ENCODE assay signal across 11 mouse cellular contexts in the genomic region with DNA sequence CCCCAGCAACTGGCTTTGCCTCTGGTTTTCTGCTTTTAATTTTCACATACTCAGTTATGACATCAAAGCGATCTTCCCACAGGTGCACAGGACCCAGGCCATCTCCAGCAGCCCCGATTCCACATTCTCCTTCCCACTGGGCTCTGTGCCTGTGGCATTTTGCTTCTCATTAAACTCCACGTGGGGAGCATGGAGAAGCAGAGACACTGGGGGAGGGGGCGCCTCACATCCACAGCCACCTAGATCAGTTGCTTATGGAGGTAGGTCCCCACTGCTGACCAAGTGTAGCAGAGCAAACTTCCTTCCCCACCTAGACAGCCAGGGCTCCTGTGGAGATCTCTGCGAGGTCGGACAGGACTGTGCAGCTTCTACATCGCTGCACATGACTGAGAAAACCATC.
"Had no signal": no experiment of that assay in that cellular context is flagged by ENCODE, and none has a peak within 500 bp of the region (broad histone marks: within the 10 kb centered on the region; RNA-seq: fewer than 3 reads in every experiment).

No protein-coding gene starts in this region.

- H3K27ac ChIP-seq: liver, embryonic 13.5 days; midbrain, embryonic 12.5 days had no signal

- H3K9me3 ChIP-seq: liver, embryonic 13.5 days; midbrain, embryonic 12.5 days had no signal

- H3K9ac ChIP-seq: liver, embryonic 13.5 days; midbrain, embryonic 12.5 days had no signal

- H3K4me3 ChIP-seq: liver, embryonic 13.5 days; midbrain, embryonic 12.5 days had no signal

- H3K4me1 ChIP-seq: liver, embryonic 13.5 days had no signal

- H3K4me2 ChIP-seq: liver, embryonic 13.5 days; midbrain, embryonic 12.5 days had no signal

- DNase-seq: kidney, adult 18-20 months; kidney, adult 9 months; kidney, postnatal 14 days; kidney, postnatal 4 days; liver, embryonic 13.5 days; lung, adult 2 months; lung, postnatal 14 days; lung, postnatal 4 days; thymus, adult 18-20 months; thymus, postnatal 36 days had no signal

- H3K36me3 ChIP-seq: liver, embryonic 13.5 days; midbrain, embryonic 12.5 days had no signal
